Mouse (Mus musculus): Measurements from ENCODE around the gene Rtn4rl2.

- TF ChIP-seq POLR2A (IDR thresholded peaks at IDR 0.05; ENCODE audit: insufficient read depth, low read depth, low read length) (no peak), CTCF (IDR thresholded peaks at IDR 0.05; ENCODE audit: insufficient read depth, low read depth, low read length) (no peak)
Measured at GRCm38 (mm10) chr2:84859991-84860780, 26.3 kb downstream of the Rtn4rl2 start.

Data from olfactory bulb, adult 2 months (tissue).